Mouse (Mus musculus) E14TG2a.4 (cell line): ENCODE data around the gene Smco4.

Source experiments
- CTCF ChIP-seq: conservative IDR thresholded peaks from 2 replicates; pipeline ENCODE4 v1.5.1; 2014; ENCODE audit warnings: low read length
- NANOG ChIP-seq: IDR thresholded peaks from 2 replicates; pipeline ENCODE4 v1.6.1; 2014; ENCODE audit warnings: borderline replicate concordance, low read length, mixed read lengths
- POU5F1 ChIP-seq: IDR thresholded peaks from 2 replicates; pipeline ENCODE4 v1.6.1; 2014; ENCODE audit warnings: low read length, borderline replicate concordance

GRCm38 (mm10) chr9:15503307-15503706, 10.1 kb downstream of the Smco4 start:
- TF ChIP-seq CTCF: no peak
- no peak for TF ChIP-seq POU5F1
- TF ChIP-seq NANOG: no peak
